Mouse (Mus musculus) adrenal gland, adult 18-20 months (tissue): ENCODE data around the gene Cdan1. TPM values are rescaled to one million over a fixed set of nuclear protein-coding genes. Genes with fewer than 3 reads are reported as not detected.

Experiments used
- DNase-seq, 2 experiments: peaks; one replicate each; pipeline ENCODE4 v3.0.0; 2021 to 2022; ENCODE audit warnings: low spot score in 2 of 2
- total RNA-seq, 2 experiments: library from RNA; stranded (reverse); gene quantifications; 1 replicate in 1 of 2; 2 replicates in 1 of 2; pipeline ENCODE4 v1.2.3; 2021

Gene Cdan1
- total RNA-seq, 2 experiments from 2014 or later, result 12.7 to 13.0 TPM

GRCm38 (mm10) chr2:120667446-120667845 is 182.5 kb downstream of the Cdan1 start:
- no peak for DNase-seq

Other genes with a start within 250 kb of the Cdan1 start
- gene Haus2, start 240.7 kb downstream of the Cdan1 start, total RNA-seq, result 1 to 10 TPM; 9.0 to 9.3 TPM
- 10 to 100 TPM; 12.5 to 12.8 TPM for gene Lrrc57, start 240.6 kb downstream of the Cdan1 start, total RNA-seq
- gene Stard9, start 221.0 kb downstream of the Cdan1 start, total RNA-seq, result 1 to 10 TPM; 6.2 to 8.0 TPM
- gene Ttbk2, start 476 bp upstream of the Cdan1 start, total RNA-seq, result 10 to 100 TPM; 11.1 to 12.3 TPM
- 10 to 100 TPM; 24.8 to 27.3 TPM for gene Ubr1, start 120.6 kb upstream of the Cdan1 start, total RNA-seq
- 10 to 100 TPM in 1 of 2 experiments, 1 to 10 TPM in 1; 9.3 to 23.0 TPM for gene Tmem62, start 126.9 kb upstream of the Cdan1 start, total RNA-seq
- gene Ccndbp1, start 158.3 kb upstream of the Cdan1 start, total RNA-seq, result 10 to 100 TPM; 45.5 to 46.0 TPM
- gene Epb42, start 186.9 kb upstream of the Cdan1 start, total RNA-seq, result under 1 TPM in 1 of 2 experiments, not detected in 1; 0.22 TPM
- gene Tgm5, start 235.7 kb upstream of the Cdan1 start, total RNA-seq, result not detected